Mouse (Mus musculus) megakaryocyte, embryonic 14.5 days (primary cell): ENCODE measurements at regions not wholly inside any gene's neighbourhood (a gene's known extent, or its start where the extent isn't known, plus 50 kb on each side); places are given as distances from the start of the nearest gene placed in this dataset.

Experiments used
- FLI1 ChIP-seq: IDR thresholded peaks from 2 replicates; pipeline ENCODE4 v1.6.1; 2012; ENCODE audit warnings: low read length, inconsistent platforms, mixed read lengths
- GATA1 ChIP-seq: IDR thresholded peaks from 3 replicates; pipeline ENCODE4 v1.6.1; 2012; ENCODE audit warnings: mixed read lengths, low read length, inconsistent platforms, borderline replicate concordance

DNA sequence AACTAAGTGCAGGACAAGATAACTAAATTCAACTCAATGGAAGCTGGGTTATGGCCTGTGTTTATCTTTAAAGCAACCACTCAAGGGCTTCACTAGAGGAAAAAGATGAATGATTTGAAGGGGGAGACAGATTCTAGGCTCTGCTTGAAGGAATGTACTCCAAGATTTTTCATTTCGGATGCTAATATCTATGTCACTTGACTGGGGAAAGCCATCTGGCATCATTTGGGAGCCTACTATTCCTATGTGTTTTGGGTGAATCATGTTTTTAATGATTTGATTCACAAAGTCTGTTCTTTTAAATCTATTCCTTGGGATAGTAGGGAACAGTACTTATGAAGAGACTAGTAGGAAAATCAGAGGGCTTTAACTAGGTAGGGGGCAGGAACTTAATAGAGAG lies 766.2 kb upstream of the Grm7 start:
- TF ChIP-seq GATA1 (no peak), FLI1 (no peak)
